34 mouse cellular contexts compared by ENCODE assay signal in the genomic region with DNA sequence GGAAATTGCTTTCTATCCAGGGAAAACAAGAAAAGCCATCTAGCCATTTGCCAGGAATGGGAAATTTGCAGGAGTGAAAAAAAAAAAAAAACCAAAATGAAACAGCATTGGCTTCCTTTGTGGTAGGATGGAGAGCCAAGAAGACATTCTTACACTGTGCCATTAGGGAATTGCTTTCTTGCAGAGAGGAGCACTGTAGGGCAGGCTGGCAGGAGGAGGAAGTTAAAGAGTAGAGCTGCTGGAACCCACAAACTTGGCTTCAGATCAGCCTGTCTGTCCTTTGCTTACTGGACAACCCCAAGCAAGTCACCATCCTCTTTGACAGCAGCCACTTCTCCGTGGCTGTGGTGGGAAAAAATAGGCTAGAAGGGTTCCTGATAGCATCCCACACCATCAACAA. TPM values are rescaled to one million over a fixed set of nuclear protein-coding genes. Genes with fewer than 3 reads are reported as not detected.
DNase-seq lines count a peak whose midpoint lies in the region; ATAC-seq lines count a peak whose summit lies in the region.
"Had no signal": no experiment of that assay in that cellular context is flagged by ENCODE, and none has a peak within 500 bp of the region (broad histone marks: within the 10 kb centered on the region; RNA-seq: fewer than 3 reads in every experiment).

No protein-coding gene starts in this region.

- H3K36me3 ChIP-seq in midbrain, embryonic 10.5 days: no peaks in the 10 kb centered on the region
- H3K36me3 ChIP-seq: forebrain, embryonic 12.5 days; G1E; heart, embryonic 12.5 days; limb, embryonic 12.5 days; liver, embryonic 15.5 days; stomach, embryonic 15.5 days had no signal

- WGBS in midbrain, embryonic 10.5 days: 67% methylated on average over 1 of the region's 1 CpGs

- H3K4me3 ChIP-seq in midbrain, embryonic 10.5 days: no peak overlapping the region
- H3K4me3 ChIP-seq: erythroblast, embryonic 14.5 days; forebrain, embryonic 12.5 days; heart, embryonic 12.5 days; left cerebral cortex, adult 2 months; limb, embryonic 12.5 days; liver, embryonic 15.5 days; stomach, embryonic 15.5 days had no signal

- peak; percentile 82 for ATAC-seq in common myeloid progenitor, adult 5-6 weeks (replicated peaks; ENCODE audit: low read depth, poor library complexity, severe bottlenecking)
- peak; percentile 60 to 78 for ATAC-seq in hematopoietic stem cell, adult 5-6 weeks (replicated peaks in 1 of 2; ENCODE audit: insufficient read depth in 1 of 2, low FRiP score in 2 of 2, low TSS enrichment in 1 of 2, low read depth in 1 of 2, poor library complexity in 2 of 2, severe bottlenecking in 2 of 2)
- ATAC-seq: forebrain, postnatal 0 days; intestine, postnatal 0 days had no signal

- DNase-seq in 3134 (ENCODE audit: extremely low read depth, insufficient read length, low spot score) (peak; percentile 75), 416B (ENCODE audit: low read depth) (peak; percentile 79)
- DNase-seq in gastrocnemius, postnatal 25 days: no peak
- no peak for DNase-seq in spleen, adult 18-20 months
- DNase-seq in midbrain, embryonic 10.5 days (ENCODE audit: low spot score): no peak
- DNase-seq: adrenal gland, adult 2 months; adrenal gland, postnatal 36 days; cerebellum, adult 18-20 months; cerebellum, postnatal 14 days; forebrain, postnatal 0 days; gastrocnemius, postnatal 10 days; heart, adult 18-20 months; heart, postnatal 4 days; kidney, adult 9 months; kidney, postnatal 10 days; layer of hippocampus, adult 9-11 months; lung, embryonic 14.5 days; lung, postnatal 14 days; midbrain, embryonic 14.5 days; thymus, postnatal 14 days had no signal

- H3K27ac ChIP-seq in midbrain, embryonic 10.5 days (replicated peaks): no peak overlapping the region
- H3K27ac ChIP-seq: forebrain, embryonic 12.5 days; hindbrain, embryonic 14.5 days; left cerebral cortex, adult 2 months; limb, embryonic 12.5 days; liver, embryonic 15.5 days; stomach, embryonic 15.5 days had no signal

- no peaks in the 10 kb centered on the region for H3K27me3 ChIP-seq in midbrain, embryonic 10.5 days (ENCODE audit: low read depth, poor library complexity, severe bottlenecking)
- H3K27me3 ChIP-seq: forebrain, embryonic 12.5 days; heart, embryonic 12.5 days; limb, embryonic 12.5 days; liver, embryonic 15.5 days; stomach, embryonic 15.5 days had no signal

- no peaks in the 10 kb centered on the region for H3K9me3 ChIP-seq in midbrain, embryonic 10.5 days (replicated peaks)
- H3K9me3 ChIP-seq: forebrain, embryonic 12.5 days; heart, embryonic 12.5 days; limb, embryonic 12.5 days; liver, embryonic 15.5 days; stomach, embryonic 15.5 days had no signal

- H3K4me1 ChIP-seq in midbrain, embryonic 10.5 days: peaks cover 6% of the 10 kb centered on the region
- H3K4me1 ChIP-seq: forebrain, embryonic 12.5 days; liver, embryonic 15.5 days had no signal

RNA-seq across cellular contexts. Expression of a gene that starts 23.3 kb away (rescaled TPM):
- total RNA-seq in common myeloid progenitor, adult 5-6 weeks (2017): 7.6 and 15.6 TPM in 2 replicates
- 10.8 and 13.7 TPM in 2 replicates for total RNA-seq in hematopoietic stem cell, adult 5-6 weeks (2017)
- 10 to 100 TPM; 46.3 to 48.9 TPM for total RNA-seq in gastrocnemius, postnatal 25 days (2021)
- polyA plus RNA-seq in midbrain, embryonic 10.5 days (2016; fragmentation: Nextera tagmentation; extraction: Ambion mirVana): 2.5 and 2.6 TPM in 2 replicates
- polyA plus RNA-seq: G1E had no signal

RNA-seq across cellular contexts. Expression of a gene that starts 23.9 kb away (rescaled TPM):
- total RNA-seq in common myeloid progenitor, adult 5-6 weeks (2017): not detected in 2 replicates
- total RNA-seq in hematopoietic stem cell, adult 5-6 weeks (2017): not detected in 2 replicates
- under 1 TPM; 0.84 to 0.96 TPM for total RNA-seq in gastrocnemius, postnatal 25 days (2021)
- not detected in 2 replicates for polyA plus RNA-seq in midbrain, embryonic 10.5 days (2016; fragmentation: Nextera tagmentation; extraction: Ambion mirVana)
- total RNA-seq: G1E; neutrophil, adult 5-6 weeks had no signal
- polyA plus RNA-seq: erythroblast, embryonic 14.5 days; forebrain, embryonic 12.5 days; G1E; limb, embryonic 12.5 days; neural tube, embryonic 11.5 days had no signal

RNA-seq across cellular contexts. Expression of a gene that starts 57.9 kb away (rescaled TPM):
- 2.3 and 2.7 TPM in 2 replicates for total RNA-seq in common myeloid progenitor, adult 5-6 weeks (2017)
- 3.0 and 5.0 TPM in 2 replicates for total RNA-seq in hematopoietic stem cell, adult 5-6 weeks (2017)
- total RNA-seq in gastrocnemius, postnatal 25 days (2021): 1 to 10 TPM; 3.7 to 4.7 TPM
- polyA plus RNA-seq in midbrain, embryonic 10.5 days (2016; fragmentation: Nextera tagmentation; extraction: Ambion mirVana): 13.3 and 15.6 TPM in 2 replicates
- polyA plus RNA-seq: erythroblast, embryonic 14.5 days; G1E had no signal

Comparison
In these comparisons a context has a peak if more than half of its experiments do, and no peak if none do; other contexts are left out.
1. DNase-seq: peak in 3134 (single experiment) and 416B (single experiment); none in gastrocnemius, postnatal 25 days (single experiment), spleen, adult 18-20 months (0 of 2) and midbrain, embryonic 10.5 days (single experiment).